ENCODE assay signal across 10 mouse cellular contexts in genomic region chr12:84051937-84052474, GRCm38 (mm10). TPM values are rescaled to one million over a fixed set of nuclear protein-coding genes. Genes with fewer than 3 reads are reported as not detected.
DNase-seq lines count a peak whose midpoint lies in the region; ATAC-seq lines count a peak whose summit lies in the region.
"Had no signal": no experiment of that assay in that cellular context is flagged by ENCODE, and none has a peak within 500 bp of the region (broad histone marks: within the 10 kb centered on the region; RNA-seq: fewer than 3 reads in every experiment).

Acot3 (plus strand) TSS chr12:84052144.

- no peak within 1 kb of the TSS for H3K4me2 ChIP-seq in embryonic facial prominence, embryonic 13.5 days
- 0 out of 2 replicates have a peak within 1 kb of the TSS, but pooled peaks have one; percentile 88 for H3K4me2 ChIP-seq in intestine, embryonic 16.5 days (ENCODE audit: low read depth, low read length)
- H3K4me2 ChIP-seq in midbrain, embryonic 12.5 days (replicated peaks), result peak within 1 kb of the TSS; percentile 67; the same call in 1 of the 2 replicates

- H3K9ac ChIP-seq in embryonic facial prominence, embryonic 13.5 days, result no peak within 1 kb of the TSS
- no peak within 1 kb of the TSS for H3K9ac ChIP-seq in intestine, embryonic 16.5 days (ENCODE audit: low read depth, low read length)
- no peak within 1 kb of the TSS for H3K9ac ChIP-seq in midbrain, embryonic 12.5 days (replicated peaks)

- peak within 1 kb of the TSS; percentile 47; the same call in 1 of the 2 replicates for H3K4me3 ChIP-seq in embryonic facial prominence, embryonic 13.5 days
- no peak within 1 kb of the TSS; the same call in 1 of the 2 replicates for H3K4me3 ChIP-seq in intestine, embryonic 16.5 days (ENCODE audit: low read length)
- H3K4me3 ChIP-seq in midbrain, embryonic 12.5 days, result no peak within 1 kb of the TSS
- H3K4me3 ChIP-seq: myocyte had no signal

- ATAC-seq in embryonic facial prominence, embryonic 13.5 days (ENCODE audit: insufficient number of reproducible peaks, insufficient read depth, low FRiP score, low TSS enrichment, low read depth), result no peak
- ATAC-seq in intestine, embryonic 16.5 days, result no peak
- ATAC-seq in midbrain, embryonic 12.5 days (ENCODE audit: low FRiP score, low read depth), result no peak
- no peak for ATAC-seq in granulocyte monocyte progenitor cell, adult 5-6 weeks (replicated peaks; ENCODE audit: poor library complexity, severe bottlenecking)

- WGBS in embryonic facial prominence, embryonic 13.5 days, result 80% methylated on average over 5 of the region's 5 CpGs
- 62% methylated on average over 5 of the region's 5 CpGs for WGBS in intestine, embryonic 16.5 days
- 82% methylated on average over 5 of the region's 5 CpGs for WGBS in midbrain, embryonic 12.5 days

- H3K4me1 ChIP-seq in embryonic facial prominence, embryonic 13.5 days, result 0 out of 2 replicates have a peak, but pooled peaks cover 6% of the 10 kb centered on the region
- H3K4me1 ChIP-seq in intestine, embryonic 16.5 days (ENCODE audit: control insufficient read depth, insufficient read depth, low read length), result peaks cover 3% of the 10 kb centered on the region; the same call in 1 of the 2 replicates
- 0 out of 2 replicates have a peak, but pooled peaks cover 3% of the 10 kb centered on the region for H3K4me1 ChIP-seq in midbrain, embryonic 12.5 days

- peaks cover 11% of the 10 kb centered on the region; the same call in 1 of the 2 replicates for H3K9me3 ChIP-seq in embryonic facial prominence, embryonic 13.5 days
- no peaks in the 10 kb centered on the region for H3K9me3 ChIP-seq in intestine, embryonic 16.5 days (ENCODE audit: control insufficient read depth, low read length)
- H3K9me3 ChIP-seq in midbrain, embryonic 12.5 days, result 0 out of 2 replicates have a peak, but pooled peaks cover 8% of the 10 kb centered on the region

- no peak within 1 kb of the TSS for H3K27ac ChIP-seq in embryonic facial prominence, embryonic 13.5 days
- no peak within 1 kb of the TSS for H3K27ac ChIP-seq in intestine, embryonic 16.5 days (ENCODE audit: low read length)
- no peak within 1 kb of the TSS for H3K27ac ChIP-seq in midbrain, embryonic 12.5 days (replicated peaks)

- peaks cover 22% of the 10 kb centered on the region for H3K27me3 ChIP-seq in embryonic facial prominence, embryonic 13.5 days
- no peaks in the 10 kb centered on the region; the same call in 1 of the 2 replicates for H3K27me3 ChIP-seq in intestine, embryonic 16.5 days (replicated peaks; ENCODE audit: control insufficient read depth, insufficient read depth, low read length)
- H3K27me3 ChIP-seq in midbrain, embryonic 12.5 days, result peaks cover 20% of the 10 kb centered on the region

- DNase-seq in kidney, adult 18-20 months, result peak; percentile 47
- no peak for DNase-seq in kidney, postnatal 14 days
- no peak for DNase-seq in adrenal gland, postnatal 10 days
- DNase-seq: thymus, postnatal 14 days had no signal

- no peaks in the 10 kb centered on the region for H3K36me3 ChIP-seq in embryonic facial prominence, embryonic 13.5 days
- H3K36me3 ChIP-seq in intestine, embryonic 16.5 days (ENCODE audit: control insufficient read depth, insufficient read depth, low read length), result no peaks in the 10 kb centered on the region
- H3K36me3 ChIP-seq in midbrain, embryonic 12.5 days, result no peaks in the 10 kb centered on the region

RNA-seq across cellular contexts. Expression of gene Acot3, which starts in this region (rescaled TPM):
- polyA plus RNA-seq in embryonic facial prominence, embryonic 13.5 days (2015; fragmentation: Nextera tagmentation; extraction: Ambion mirVana), result not detected in 2 replicates
- 7.0 and 11.7 TPM in 2 replicates for polyA plus RNA-seq in intestine, embryonic 16.5 days (2015; fragmentation: Nextera tagmentation; extraction: Ambion mirVana)
- 0.58 and 0.61 TPM in 2 replicates for polyA plus RNA-seq in midbrain, embryonic 12.5 days (2016; fragmentation: Nextera tagmentation; extraction: Ambion mirVana)
- not detected in 2 replicates for total RNA-seq in granulocyte monocyte progenitor cell, adult 5-6 weeks (2014; fragmentation: Nextera tagmentation)
- not detected in 2 replicates for total RNA-seq in granulocyte monocyte progenitor cell, adult 5-6 weeks (2017)
- total RNA-seq in adrenal gland, postnatal 10 days (2021), result 1 to 10 TPM; 2.5 to 3.4 TPM
- polyA plus RNA-seq: gonadal fat pad, adult 2 months; myocyte had no signal
